Mouse (Mus musculus) limb, embryonic 14.5 days (tissue): ENCODE results near the gene Cabp4. TPM values are rescaled to one million over a fixed set of nuclear protein-coding genes. Genes with fewer than 3 reads are reported as not detected.

Source experiments
- ATAC-seq: fragments of 200-750 bp; cut with Nextera tagmentation; 2 replicates; pipeline ENCODE4 v1.8.0; 2017; ENCODE audit warnings: low read depth, moderate number of reproducible peaks, moderate TSS enrichment; ENCODE audit not compliant: low FRiP score
- DNase-seq: peaks from one replicate; pipeline ENCODE4 v3.0.0-alpha.2; 2015; ENCODE audit warnings: low spot score
- H3K27ac ChIP-seq: fragments of 300-500 bp; sonication (generic); replicated peaks from 2 replicates; pipeline ENCODE4 v1.5.1; 2014; ENCODE audit warnings: low read depth, mild to moderate bottlenecking, low read length, moderate library complexity, mixed read lengths
- H3K27me3 ChIP-seq: fragments of 300-500 bp; sonication (generic); 2 replicates; pipeline ENCODE4 v1.6.1; 2014; ENCODE audit warnings: low read length, mixed read lengths; ENCODE audit not compliant: control insufficient read depth, insufficient read depth
- H3K36me3 ChIP-seq: fragments of 300-500 bp; sonication (generic); 2 replicates; pipeline ENCODE4 v1.6.1; 2014; ENCODE audit warnings: mild to moderate bottlenecking, low read length, moderate library complexity, mixed read lengths; ENCODE audit not compliant: control insufficient read depth, insufficient read depth
- H3K4me1 ChIP-seq: fragments of 300-500 bp; sonication (generic); 2 replicates; pipeline ENCODE4 v1.6.1; 2014; ENCODE audit warnings: antibody characterized with exemption, low read length, mixed read lengths; ENCODE audit not compliant: control insufficient read depth, insufficient read depth
- H3K4me2 ChIP-seq: fragments of 300-500 bp; sonication (generic); replicated peaks from 2 replicates; pipeline ENCODE4 v1.6.1; 2014; ENCODE audit warnings: low read depth, mild to moderate bottlenecking, low read length, moderate library complexity; ENCODE audit not compliant: severe bottlenecking
- H3K4me3 ChIP-seq: fragments of 300-500 bp; sonication (generic); replicated peaks from 2 replicates; pipeline ENCODE4 v1.5.1; 2014; ENCODE audit warnings: low read length
- H3K9ac ChIP-seq: fragments of 300-500 bp; sonication (generic); 2 replicates; pipeline ENCODE4 v1.6.1; 2014; ENCODE audit warnings: mild to moderate bottlenecking, low read depth, low read length, moderate library complexity; ENCODE audit not compliant: severe bottlenecking
- H3K9me3 ChIP-seq: fragments of 300-500 bp; sonication (generic); 2 replicates; pipeline ENCODE4 v1.6.1; 2016; ENCODE audit warnings: low read length; ENCODE audit not compliant: control insufficient read depth
- POLR2A ChIP-seq: fragments of 200-500 bp; IDR thresholded peaks from 2 replicates; pipeline ENCODE4 v1.8.0; 2012; ENCODE audit warnings: inconsistent platforms, mild to moderate bottlenecking, moderate library complexity, borderline replicate concordance; ENCODE audit not compliant: insufficient read depth, insufficient read length; ENCODE audit errors: extremely low read depth
- WGBS: fragments of 180-500 bp; shearing (Covaris S2); extraction: QIAGEN DNeasy Blood & Tissue Kit; methylation state at CpG from one replicate; pipeline ENCODE4 v1.1.7; 2014; 5-methylcytosine and 5-hydroxymethylcytosine counted together
- polyA plus RNA-seq, 2 experiments: library from polyadenylated mRNA; depleted of rRNA in 1 of 2; stranded (reverse) in 1 of 2; unstranded in 1 of 2; fragments of >200 nt; fragmentation: Nextera tagmentation in 1 of 2; extraction: Ambion mirVana in 1 of 2; gene quantifications; 2 replicates each; pipeline versions ENCODE4 v1.2.1 to v1.2.3; 2012 to 2014

Gene Cabp4
- polyA plus RNA-seq, 2 experiments = 0.05 to 0.10 TPM

DNA sequence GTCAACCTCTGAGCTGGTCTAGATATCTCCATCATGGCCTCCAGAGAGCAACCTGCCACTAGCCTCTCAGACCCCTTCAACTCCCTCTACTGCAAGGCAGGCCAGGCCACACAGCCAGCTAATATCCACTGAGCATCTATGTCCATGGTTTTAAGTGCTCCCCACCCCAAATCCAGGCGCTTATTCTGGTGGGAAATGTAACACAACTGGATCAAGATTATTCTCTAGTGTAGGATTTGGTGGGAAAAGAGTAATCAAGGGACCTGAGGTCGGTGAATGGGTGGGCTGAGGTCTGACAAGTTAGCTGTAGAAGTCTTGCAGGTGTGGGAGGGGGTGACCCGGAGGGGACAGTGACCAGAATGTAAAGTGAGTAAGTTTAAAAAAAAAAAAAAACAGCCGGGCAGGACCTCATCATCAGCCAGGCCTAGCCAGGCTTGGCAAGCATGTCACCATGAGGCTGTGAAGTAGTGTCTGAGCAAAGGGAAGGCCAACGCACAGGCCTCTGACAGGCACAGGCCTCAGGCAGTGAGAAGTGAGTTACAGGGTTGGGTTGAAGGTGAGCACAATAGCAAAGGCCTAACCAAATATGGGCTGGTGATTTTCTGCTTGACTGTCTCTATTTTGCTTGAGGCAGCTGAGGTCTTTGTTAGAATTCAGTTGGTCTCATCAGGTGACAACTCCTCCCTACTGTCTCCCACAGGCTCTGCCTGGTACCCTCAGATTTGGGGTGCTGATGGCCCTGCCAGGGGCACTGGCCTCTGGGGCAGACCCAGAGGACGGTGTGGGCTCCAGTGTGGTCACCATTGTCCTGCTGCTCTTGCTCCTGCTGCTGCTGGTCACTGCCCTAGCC, 11.6 kb upstream of the Cabp4 start:
- no peak overlapping the region for H3K9ac ChIP-seq
- H3K36me3 ChIP-seq = peaks cover 68% of the 10 kb centered on the region

DNA sequence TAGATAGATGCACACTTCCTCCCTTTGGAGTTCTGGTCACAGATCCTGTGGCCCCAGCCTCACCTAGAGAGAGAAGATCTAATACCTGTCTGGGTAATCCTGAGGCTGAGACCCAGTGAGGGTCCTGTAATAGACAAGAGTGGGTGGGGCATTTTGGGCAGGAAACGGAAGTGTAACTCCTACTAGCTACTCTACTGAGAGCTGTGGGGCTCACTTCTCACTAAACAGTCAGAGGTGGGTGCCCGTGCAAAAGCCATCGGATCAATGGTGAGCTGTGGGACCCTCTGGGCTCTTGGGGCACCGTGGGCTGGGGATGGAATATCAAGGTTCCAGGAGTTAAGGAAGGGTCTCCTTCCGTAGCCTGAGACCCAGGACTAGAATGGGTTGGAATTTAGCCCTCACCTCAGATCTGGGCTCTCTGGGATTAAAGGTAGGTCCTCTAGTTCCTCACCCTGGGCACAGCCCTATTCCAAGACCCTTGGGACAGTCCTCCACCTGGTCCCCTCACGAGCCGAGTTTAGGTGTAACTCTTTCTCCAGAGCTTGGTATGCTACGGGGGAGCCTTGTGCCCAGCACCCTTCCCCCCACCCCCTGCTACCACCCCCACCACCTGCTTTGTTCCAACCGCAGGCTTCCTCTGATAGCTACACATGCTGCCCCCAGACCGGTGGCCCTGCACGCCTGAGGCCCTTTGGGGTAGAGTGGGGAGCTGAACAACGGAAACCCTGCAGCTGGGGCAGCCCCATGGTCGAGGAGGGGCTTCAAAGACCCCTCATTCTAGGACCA, 10.8 kb upstream of the Cabp4 start:
- ATAC-seq = no peak
- H3K27me3 ChIP-seq = no peaks in the 10 kb centered on the region
- no peak for DNase-seq
- 76% methylated on average over 13 of the region's 13 CpGs for whole genome bisulfite sequencing
- H3K27ac ChIP-seq = no peak overlapping the region
- peaks cover 71% of the 10 kb centered on the region for H3K36me3 ChIP-seq
- H3K9me3 ChIP-seq = no peaks in the 10 kb centered on the region
- TF ChIP-seq POLR2A = no peak
- H3K4me3 ChIP-seq = no peak overlapping the region
- H3K4me1 ChIP-seq = peaks cover 1% of the 10 kb centered on the region; the same call in 1 of the 2 replicates
- no peak overlapping the region for H3K9ac ChIP-seq
- H3K4me2 ChIP-seq = no peak overlapping the region

More for the DNA sequence above, 11.6 kb upstream of the Cabp4 start:
- WGBS = 77% methylated on average over 6 of the region's 6 CpGs
- Histone ChIP-seq H3K27ac (no peak overlapping the region), H3K9me3 (no peaks in the 10 kb centered on the region), H3K4me1 (no peaks in the 10 kb centered on the region), H3K27me3 (no peaks in the 10 kb centered on the region), H3K4me2 (no peak overlapping the region), H3K4me3 (no peak overlapping the region)
- TF ChIP-seq POLR2A = no peak
- ATAC-seq (no peak), DNase-seq (no peak)

DNA sequence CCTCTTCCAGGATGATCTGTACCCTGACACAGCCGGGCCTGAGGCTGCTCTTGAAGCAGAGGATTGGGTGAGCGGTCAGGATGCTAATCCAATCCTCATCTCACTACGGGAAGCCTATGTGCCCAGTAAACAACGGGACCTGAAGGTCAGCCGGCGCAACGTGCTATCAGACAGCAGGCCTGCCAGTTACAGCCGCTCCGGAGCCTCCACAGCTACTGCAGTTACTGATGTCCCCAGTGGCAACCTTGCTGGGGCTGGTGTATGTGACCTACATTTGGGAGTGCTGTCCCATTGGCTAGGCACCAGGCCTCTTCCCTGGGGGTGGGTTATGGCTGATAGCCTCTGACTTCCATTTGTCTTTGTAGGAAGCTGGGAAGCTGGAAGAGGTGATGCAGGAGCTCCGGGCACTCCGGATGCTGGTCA, 9.4 kb upstream of the Cabp4 start, which contains the start of gene Ptprcap:
Ptprcap (plus strand) TSS at position 373 of the 423 bp plus-strand sequence.
- 80% methylated on average over 11 of the region's 11 CpGs for WGBS
- DNase-seq (no peak), ATAC-seq (no peak)
- Histone ChIP-seq H3K27ac (no peak within 1 kb of the TSS), H3K27me3 (no peaks in the 10 kb centered on the region), H3K4me1 (peaks cover 9% of the 10 kb centered on the region), H3K4me3 (no peak within 1 kb of the TSS), H3K9ac (no peak within 1 kb of the TSS), H3K36me3 (peaks cover 57% of the 10 kb centered on the region), H3K4me2 (no peak within 1 kb of the TSS), H3K9me3 (no peaks in the 10 kb centered on the region)
- no peak for TF ChIP-seq POLR2A

DNA sequence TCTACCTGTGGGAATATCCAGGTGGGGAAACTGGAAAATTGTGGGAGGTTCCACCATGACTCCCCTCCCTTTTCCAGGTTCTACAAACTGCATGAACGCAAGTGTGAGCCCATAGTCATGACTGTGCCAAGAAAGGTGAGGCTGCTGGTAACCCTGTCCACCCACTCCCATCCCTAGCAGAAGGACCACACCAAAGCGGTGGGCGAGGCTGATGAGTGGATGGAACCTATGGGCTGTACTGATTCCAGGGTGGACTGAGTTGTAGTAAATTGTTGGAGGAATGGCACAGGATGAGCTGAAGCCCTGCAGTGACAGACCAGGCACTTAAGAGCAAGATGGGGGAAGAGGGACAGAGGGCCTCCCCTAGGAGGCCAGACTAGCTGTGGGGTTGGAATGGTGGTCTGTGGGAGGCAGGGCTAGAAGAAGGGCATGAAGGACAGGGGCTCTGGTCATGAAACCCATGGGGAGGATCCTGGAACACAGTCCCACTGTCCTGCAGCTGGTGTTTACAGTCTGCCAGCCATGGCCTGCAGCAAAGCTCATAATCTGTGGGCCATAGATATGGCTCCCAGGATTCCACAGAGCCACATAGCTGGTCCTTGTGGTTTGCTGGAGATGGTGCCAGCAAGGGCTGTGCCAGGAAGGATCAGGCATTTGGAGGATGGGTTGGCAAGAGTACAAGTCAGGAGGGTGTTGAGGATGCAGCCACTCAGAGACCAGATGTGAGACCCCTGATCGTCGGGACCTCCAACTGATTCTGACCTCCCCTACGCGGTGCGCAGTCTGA, 8.8 kb upstream of the Cabp4 start:
- no peak overlapping the region for H3K4me2 ChIP-seq
- no peaks in the 10 kb centered on the region for H3K27me3 ChIP-seq
- no peaks in the 10 kb centered on the region for H3K9me3 ChIP-seq
- peaks cover 11% of the 10 kb centered on the region for H3K4me1 ChIP-seq
- H3K27ac ChIP-seq = no peak overlapping the region
- ATAC-seq (no peak), DNase-seq (no peak)
- H3K4me3 ChIP-seq = no peak overlapping the region
- WGBS = 90% methylated on average over 8 of the region's 8 CpGs
- no peak overlapping the region for H3K9ac ChIP-seq
- H3K36me3 ChIP-seq = peaks cover 51% of the 10 kb centered on the region
- no peak for TF ChIP-seq POLR2A

DNA sequence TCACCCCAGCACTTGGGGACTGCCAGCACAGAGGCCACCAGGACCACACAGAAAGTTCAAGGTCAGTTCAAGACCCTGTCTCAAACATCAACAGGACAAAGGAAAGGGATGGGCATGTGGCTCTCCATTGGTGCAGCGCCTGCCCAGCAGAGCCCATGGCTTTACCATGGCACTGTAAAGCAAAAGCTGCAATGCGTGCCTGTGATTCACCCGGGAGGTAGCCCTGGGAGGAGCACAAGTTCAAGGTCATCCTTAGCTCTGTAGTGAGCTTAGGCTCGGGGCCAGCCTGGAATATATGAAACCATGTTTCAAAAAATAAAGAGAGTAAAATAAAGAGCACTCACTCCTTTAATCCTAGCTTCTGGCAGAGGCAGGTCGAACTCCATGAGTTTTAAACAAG, 8.1 kb upstream of the Cabp4 start:
- Histone ChIP-seq H3K4me2 (no peak overlapping the region), H3K36me3 (peaks cover 44% of the 10 kb centered on the region), H3K27ac (no peak overlapping the region), H3K9me3 (no peaks in the 10 kb centered on the region), H3K9ac (no peak overlapping the region), H3K27me3 (no peaks in the 10 kb centered on the region), H3K4me3 (no peak overlapping the region), H3K4me1 (peaks cover 12% of the 10 kb centered on the region)
- TF ChIP-seq POLR2A = no peak
- 94% methylated on average over 5 of the region's 5 CpGs for WGBS
- DNase-seq (no peak), ATAC-seq (no peak)
